Mouse (Mus musculus) mammary gland, adult 2 months (tissue): ENCODE data around the gene Dusp6. TPM values are rescaled to one million over a fixed set of nuclear protein-coding genes. Genes with fewer than 3 reads are reported as not detected.

Source experiments
- polyA plus RNA-seq: library from polyadenylated mRNA; depleted of rRNA; stranded (reverse); fragments of >200 nt; gene quantifications from 2 replicates; pipeline ENCODE4 v1.2.3, GENCODE M21; 2012; ENCODE audit warnings: low replicate concordance; rRNA removed

Dusp6 gene
- polyA plus RNA-seq, result 44.4 and 49.0 TPM in 2 replicates

DNA sequence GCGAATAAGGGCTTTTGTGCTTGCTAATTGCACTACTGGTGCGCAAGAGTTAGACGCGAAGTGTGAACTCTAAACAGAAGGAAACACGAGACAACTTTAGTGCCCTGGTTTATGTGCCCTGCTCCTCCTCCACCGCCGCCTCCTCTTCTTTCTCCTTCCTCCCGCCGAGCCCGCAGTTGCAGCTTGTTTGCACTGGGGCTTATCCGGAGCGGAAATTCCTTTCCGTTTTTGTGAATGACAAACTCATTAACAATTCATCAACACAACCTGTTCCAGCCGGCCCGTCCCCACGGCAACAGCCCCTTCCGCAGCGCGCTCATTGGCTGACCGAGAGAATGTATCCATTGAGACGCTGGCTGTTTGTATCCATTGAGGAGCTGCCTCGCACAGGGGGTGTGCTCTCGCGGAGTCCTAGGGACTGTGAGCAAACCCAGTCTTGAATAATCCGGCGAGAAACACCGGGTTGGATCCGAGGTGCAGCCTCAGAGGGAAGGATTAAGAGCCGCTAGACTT, at the start of gene Dusp6:
TSS of gene Dusp6 (plus strand) at position 365 of the 513 bp plus-strand sequence.

Other genes starting within 250 kb of the Dusp6 start
- 3.8 and 7.5 TPM in 2 replicates for gene Poc1b, start 156.2 kb upstream of the Dusp6 start, polyA plus RNA-seq
- 1.3 and 1.4 TPM in 2 replicates for gene Galnt4, start 155.1 kb upstream of the Dusp6 start, polyA plus RNA-seq
- not detected in 2 replicates for gene Phxr2, start 136.9 kb upstream of the Dusp6 start, polyA plus RNA-seq